Mouse (Mus musculus) midbrain, embryonic 14.5 days (tissue): ENCODE data around the gene Vps9d1. TPM values are rescaled to one million over a fixed set of nuclear protein-coding genes. Genes with fewer than 3 reads are reported as not detected.

Experiments used
- ATAC-seq: fragments of 200-750 bp; cut with Nextera tagmentation; 2 replicates; pipeline ENCODE4 v1.8.0; 2017; ENCODE audit warnings: moderate number of reproducible peaks, moderate library complexity; ENCODE audit not compliant: low FRiP score, low TSS enrichment
- DNase-seq: peaks from one replicate; pipeline ENCODE4 v3.0.0-alpha.2; 2015
- H3K27ac ChIP-seq: fragments of 300-500 bp; sonication (generic); replicated peaks from 2 replicates; pipeline ENCODE4 v1.5.1; 2014; ENCODE audit warnings: mild to moderate bottlenecking, low read depth, low read length, moderate library complexity
- H3K27me3 ChIP-seq: fragments of 300-500 bp; sonication (generic); 2 replicates; pipeline ENCODE4 v1.6.1; 2014; ENCODE audit warnings: low read length, control low read depth, mixed read lengths; ENCODE audit not compliant: control insufficient read depth, insufficient read depth
- H3K36me3 ChIP-seq: fragments of 300-500 bp; sonication (generic); 2 replicates; pipeline ENCODE4 v1.6.1; 2014; ENCODE audit warnings: low read length, control low read depth; ENCODE audit not compliant: control insufficient read depth, insufficient read depth
- H3K4me1 ChIP-seq: fragments of 300-500 bp; sonication (generic); 2 replicates; pipeline ENCODE4 v1.6.1; 2014; ENCODE audit warnings: mild to moderate bottlenecking, antibody characterized with exemption, low read length, control low read depth; ENCODE audit not compliant: control insufficient read depth, insufficient read depth
- H3K4me2 ChIP-seq: fragments of 300-500 bp; sonication (generic); 2 replicates; pipeline ENCODE4 v1.6.1; 2014; ENCODE audit warnings: mild to moderate bottlenecking, low read length, moderate library complexity
- H3K4me3 ChIP-seq: fragments of 300-500 bp; sonication (generic); replicated peaks from 2 replicates; pipeline ENCODE4 v1.5.1; 2014; ENCODE audit warnings: low read depth, low read length
- H3K9ac ChIP-seq: fragments of 300-500 bp; sonication (generic); replicated peaks from 2 replicates; pipeline ENCODE4 v1.6.1; 2014; ENCODE audit warnings: mild to moderate bottlenecking, low read length, moderate library complexity
- H3K9me3 ChIP-seq: fragments of 300-500 bp; sonication (generic); 2 replicates; pipeline ENCODE4 v1.6.1; 2016; ENCODE audit warnings: low read length, control low read depth, mixed read lengths; ENCODE audit not compliant: control insufficient read depth
- WGBS: fragments of 180-500 bp; shearing (Covaris S2); extraction: QIAGEN DNeasy Blood & Tissue Kit; methylation state at CpG from one replicate; pipeline ENCODE4 v1.1.7; 2014; 5-methylcytosine and 5-hydroxymethylcytosine counted together
- polyA plus RNA-seq: library from polyadenylated mRNA; unstranded; fragments of >200 nt; fragmentation: Nextera tagmentation; extraction: Ambion mirVana; gene quantifications from 2 replicates; pipeline ENCODE4 v1.2.1, GENCODE M21; 2014

Vps9d1 gene
- polyA plus RNA-seq = 54.0 and 59.0 TPM in 2 replicates

GRCm38 (mm10) chr8:123254099-123254885 lies at the start of gene Vps9d1, which contains the start of gene Zfp276:
Gene Vps9d1 (minus strand): TSS chr8:123254348.
Gene Zfp276 (plus strand): TSS chr8:123254195.
- peak; percentile 92 for DNase-seq
- peak within 1 kb of the TSS; percentile 85 for H3K4me2 ChIP-seq
- under 1% methylated on average over 99 of the region's 99 CpGs for WGBS
- H3K4me3 ChIP-seq = peak within 1 kb of the TSS; percentile 94
- ATAC-seq = peak; percentile 91
- peaks cover 20% of the 10 kb centered on the region for H3K4me1 ChIP-seq
- H3K9ac ChIP-seq = peak within 1 kb of the TSS; percentile 99
- peaks cover 54% of the 10 kb centered on the region for H3K36me3 ChIP-seq
- no peaks in the 10 kb centered on the region for H3K27me3 ChIP-seq
- peak within 1 kb of the TSS; percentile 91 for H3K27ac ChIP-seq
- no peaks in the 10 kb centered on the region for H3K9me3 ChIP-seq

GRCm38 (mm10) chr8:123298301-123298700 lies 44.2 kb upstream of the Vps9d1 start:
- no peaks in the 10 kb centered on the region for H3K9me3 ChIP-seq
- no peak for ATAC-seq
- H3K4me2 ChIP-seq = no peak overlapping the region
- no peaks in the 10 kb centered on the region for H3K36me3 ChIP-seq
- no peaks in the 10 kb centered on the region for H3K4me1 ChIP-seq
- H3K27me3 ChIP-seq = no peaks in the 10 kb centered on the region
- 95% methylated on average over 11 of the region's 11 CpGs for WGBS
- H3K9ac ChIP-seq = no peak overlapping the region
- H3K27ac ChIP-seq = no peak overlapping the region
- no peak for DNase-seq
- no peak overlapping the region for H3K4me3 ChIP-seq

GRCm38 (mm10) chr8:123292785-123293184 lies 38.6 kb upstream of the Vps9d1 start:
- Histone ChIP-seq H3K9me3 (no peaks in the 10 kb centered on the region), H3K36me3 (no peaks in the 10 kb centered on the region), H3K4me2 (no peak overlapping the region), H3K27ac (no peak overlapping the region), H3K27me3 (no peaks in the 10 kb centered on the region), H3K9ac (no peak overlapping the region), H3K4me3 (no peak overlapping the region), H3K4me1 (no peaks in the 10 kb centered on the region)
- 90% methylated on average over 2 of the region's 2 CpGs for WGBS
- ATAC-seq (no peak), DNase-seq (no peak)

- H3K27ac ChIP-seq = no peak overlapping the region
- no peak for DNase-seq
- H3K4me2 ChIP-seq = no peak overlapping the region
- H3K9ac ChIP-seq = no peak overlapping the region
- H3K9me3 ChIP-seq = no peaks in the 10 kb centered on the region
- no peaks in the 10 kb centered on the region for H3K27me3 ChIP-seq
- WGBS = 93% methylated on average over 3 of the region's 3 CpGs
- H3K4me1 ChIP-seq = no peaks in the 10 kb centered on the region
- H3K4me3 ChIP-seq = no peak overlapping the region
- 0 out of 2 replicates have a peak, but pooled peaks cover 3% of the 10 kb centered on the region for H3K36me3 ChIP-seq
- ATAC-seq = no peak
These were observed 38.1 kb upstream of the Vps9d1 start for GRCm38 (mm10) chr8:123292281-123292680.

GRCm38 (mm10) chr8:123291716-123292115 lies 37.6 kb upstream of the Vps9d1 start:
- Histone ChIP-seq H3K9ac (no peak overlapping the region), H3K4me2 (no peak overlapping the region), H3K4me3 (no peak overlapping the region), H3K36me3 (0 out of 2 replicates have a peak, but pooled peaks cover 4% of the 10 kb centered on the region), H3K4me1 (no peaks in the 10 kb centered on the region), H3K27ac (no peak overlapping the region), H3K9me3 (no peaks in the 10 kb centered on the region), H3K27me3 (no peaks in the 10 kb centered on the region)
- DNase-seq (no peak), ATAC-seq (no peak)
- 92% methylated on average over 8 of the region's 8 CpGs for WGBS

- Histone ChIP-seq H3K9ac (no peak overlapping the region), H3K4me3 (no peak overlapping the region), H3K36me3 (0 out of 2 replicates have a peak, but pooled peaks cover 4% of the 10 kb centered on the region), H3K4me2 (no peak overlapping the region), H3K4me1 (no peaks in the 10 kb centered on the region), H3K27me3 (no peaks in the 10 kb centered on the region), H3K9me3 (no peaks in the 10 kb centered on the region), H3K27ac (no peak overlapping the region)
- ATAC-seq = no peak
- no peak for DNase-seq
- WGBS = 95% methylated on average over 8 of the region's 8 CpGs
These were observed 36.5 kb upstream of the Vps9d1 start for GRCm38 (mm10) chr8:123290679-123291078.

- no peak for ATAC-seq
- Histone ChIP-seq H3K27ac (no peak overlapping the region), H3K9ac (no peak overlapping the region)
These were observed 36.0 kb upstream of the Vps9d1 start for GRCm38 (mm10) chr8:123290166-123290565.

GRCm38 (mm10) chr8:123287362-123287761 lies 33.2 kb upstream of the Vps9d1 start:
- H3K27ac ChIP-seq = no peak overlapping the region
- ATAC-seq = no peak
- DNase-seq = no peak
- no peaks in the 10 kb centered on the region for H3K4me1 ChIP-seq
- no peak overlapping the region for H3K9ac ChIP-seq
- 97% methylated on average over 17 of the region's 17 CpGs for WGBS
- H3K9me3 ChIP-seq = no peaks in the 10 kb centered on the region
- no peak overlapping the region for H3K4me2 ChIP-seq
- no peak overlapping the region for H3K4me3 ChIP-seq
- 0 out of 2 replicates have a peak, but pooled peaks cover 4% of the 10 kb centered on the region for H3K36me3 ChIP-seq
- no peaks in the 10 kb centered on the region for H3K27me3 ChIP-seq

More at GRCm38 (mm10) chr8:123290166-123290565, 36.0 kb upstream of the Vps9d1 start:
- 81% methylated on average over 4 of the region's 4 CpGs for WGBS
- no peaks in the 10 kb centered on the region for H3K9me3 ChIP-seq
- no peaks in the 10 kb centered on the region for H3K27me3 ChIP-seq
- H3K4me1 ChIP-seq = no peaks in the 10 kb centered on the region
- H3K4me2 ChIP-seq = no peak overlapping the region
- no peak overlapping the region for H3K4me3 ChIP-seq
- 0 out of 2 replicates have a peak, but pooled peaks cover 4% of the 10 kb centered on the region for H3K36me3 ChIP-seq
- peak; percentile 15 for DNase-seq

- WGBS = 93% methylated on average over 5 of the region's 5 CpGs
- H3K27ac ChIP-seq = no peak overlapping the region
- no peak overlapping the region for H3K9ac ChIP-seq
These were observed 30.3 kb upstream of the Vps9d1 start for GRCm38 (mm10) chr8:123284493-123284892.

More at GRCm38 (mm10) chr8:123284493-123284892, 30.3 kb upstream of the Vps9d1 start:
- H3K4me1 ChIP-seq = no peaks in the 10 kb centered on the region
- no peaks in the 10 kb centered on the region for H3K9me3 ChIP-seq
- H3K36me3 ChIP-seq = 0 out of 2 replicates have a peak, but pooled peaks cover 4% of the 10 kb centered on the region
- H3K4me3 ChIP-seq = no peak overlapping the region
- H3K27me3 ChIP-seq = no peaks in the 10 kb centered on the region
- ATAC-seq (no peak), DNase-seq (no peak)
- H3K4me2 ChIP-seq = no peak overlapping the region
